Mouse (Mus musculus) neural tube, embryonic 11.5 days (tissue): Measurements from ENCODE around the gene Wwp2. TPM values are rescaled to one million over a fixed set of nuclear protein-coding genes. Genes with fewer than 3 reads are reported as not detected.

Experiments
- ATAC-seq: fragments of 200-750 bp; cut with Nextera tagmentation; 2 replicates; pipeline ENCODE4 v1.8.0; 2017; ENCODE audit warnings: moderate number of reproducible peaks, mild to moderate bottlenecking, moderate TSS enrichment, moderate library complexity; ENCODE audit not compliant: insufficient read depth, low FRiP score, low TSS enrichment
- DNase-seq: peaks from one replicate; pipeline ENCODE4 v3.0.0-alpha.2; 2015; ENCODE audit warnings: low spot score
- H3K27ac ChIP-seq: fragments of 300-500 bp; sonication (generic); 2 replicates; pipeline ENCODE4 v1.5.1; 2014; ENCODE audit warnings: low read depth, mild to moderate bottlenecking, low read length
- H3K27me3 ChIP-seq: fragments of 300-500 bp; sonication (generic); 2 replicates; pipeline ENCODE4 v1.6.1; 2014; ENCODE audit warnings: mild to moderate bottlenecking, low read length, mixed read lengths; ENCODE audit not compliant: control insufficient read depth, insufficient read depth
- H3K36me3 ChIP-seq: fragments of 300-500 bp; sonication (generic); 2 replicates; pipeline ENCODE4 v1.6.1; 2014; ENCODE audit warnings: mild to moderate bottlenecking, low read length, moderate library complexity, mixed read lengths; ENCODE audit not compliant: control insufficient read depth, insufficient read depth
- H3K4me1 ChIP-seq: fragments of 300-500 bp; sonication (generic); 2 replicates; pipeline ENCODE4 v1.6.1; 2014; ENCODE audit warnings: low read length, mixed read lengths; ENCODE audit not compliant: control insufficient read depth, insufficient read depth
- H3K4me2 ChIP-seq: fragments of 300-500 bp; sonication (generic); 2 replicates; pipeline ENCODE4 v1.6.1; 2014; ENCODE audit warnings: low read depth, mild to moderate bottlenecking, moderate library complexity
- H3K4me3 ChIP-seq: fragments of 300-500 bp; sonication (generic); 2 replicates; pipeline ENCODE4 v1.5.1; 2014; ENCODE audit warnings: low read depth, low read length
- H3K9ac ChIP-seq: fragments of 300-500 bp; sonication (generic); 2 replicates; pipeline ENCODE4 v1.6.1; 2014; ENCODE audit warnings: mild to moderate bottlenecking, low read length
- H3K9me3 ChIP-seq: fragments of 300-500 bp; sonication (generic); 2 replicates; pipeline ENCODE4 v1.6.1; 2016; ENCODE audit warnings: low read length; ENCODE audit not compliant: control insufficient read depth
- WGBS: fragments of 180-500 bp; shearing (Covaris S2); extraction: QIAGEN DNeasy Blood & Tissue Kit; methylation state at CpG from one replicate; pipeline ENCODE4 v1.1.7; 2014; 5-methylcytosine and 5-hydroxymethylcytosine counted together
- polyA plus RNA-seq: library from polyadenylated mRNA; unstranded; fragments of >200 nt; fragmentation: Nextera tagmentation; extraction: Ambion mirVana; gene quantifications from 2 replicates; pipeline ENCODE4 v1.2.1, GENCODE M21; 2014

Gene Wwp2
- polyA plus RNA-seq, 1 experiment from 2014 or later: 70.6 TPM

DNA sequence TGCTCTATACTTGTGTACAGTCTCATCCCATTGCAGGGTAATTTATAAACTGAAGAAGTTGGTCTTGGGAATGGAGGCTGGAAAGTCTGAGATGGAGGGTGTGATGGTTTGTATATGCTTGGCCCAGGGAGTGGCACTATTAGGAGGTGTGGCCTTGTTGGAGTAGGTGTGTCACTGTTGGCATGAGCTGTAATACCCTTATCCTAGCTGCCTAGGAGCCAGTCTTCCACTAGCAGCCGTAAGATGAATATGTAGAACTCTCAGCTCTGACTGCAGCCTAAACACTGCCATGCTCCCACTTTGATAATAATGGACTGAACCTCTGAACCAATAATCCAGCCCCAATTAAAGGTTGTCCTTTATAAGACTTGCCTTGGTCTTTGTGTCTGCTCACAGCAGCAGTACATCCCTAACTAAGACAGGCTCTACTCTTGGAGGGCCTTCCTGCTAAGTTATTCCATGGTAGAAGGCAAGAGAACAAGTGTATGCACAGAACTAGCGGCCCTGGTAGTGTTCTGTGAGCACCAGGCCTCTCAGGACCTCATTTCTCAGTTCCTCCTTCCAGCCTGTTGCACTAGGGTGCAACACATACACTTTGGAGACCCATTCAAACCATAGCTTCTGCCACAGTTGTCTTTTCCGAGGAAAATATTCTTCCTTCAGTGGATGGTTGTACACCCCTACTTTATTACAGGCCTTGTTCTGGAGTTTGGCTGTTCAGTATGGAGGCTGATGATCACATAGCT is 3.9 kb downstream of the Wwp2 start:
- 92% methylated on average over 3 of the region's 3 CpGs for WGBS
- Histone ChIP-seq H3K4me2 (no peak overlapping the region), H3K27ac (no peak overlapping the region), H3K4me1 (peaks cover 4% of the 10 kb centered on the region), H3K9me3 (no peaks in the 10 kb centered on the region), H3K9ac (no peak overlapping the region), H3K27me3 (no peaks in the 10 kb centered on the region), H3K4me3 (no peak overlapping the region), H3K36me3 (no peaks in the 10 kb centered on the region)
- DNase-seq (no peak), ATAC-seq (no peak)

DNA sequence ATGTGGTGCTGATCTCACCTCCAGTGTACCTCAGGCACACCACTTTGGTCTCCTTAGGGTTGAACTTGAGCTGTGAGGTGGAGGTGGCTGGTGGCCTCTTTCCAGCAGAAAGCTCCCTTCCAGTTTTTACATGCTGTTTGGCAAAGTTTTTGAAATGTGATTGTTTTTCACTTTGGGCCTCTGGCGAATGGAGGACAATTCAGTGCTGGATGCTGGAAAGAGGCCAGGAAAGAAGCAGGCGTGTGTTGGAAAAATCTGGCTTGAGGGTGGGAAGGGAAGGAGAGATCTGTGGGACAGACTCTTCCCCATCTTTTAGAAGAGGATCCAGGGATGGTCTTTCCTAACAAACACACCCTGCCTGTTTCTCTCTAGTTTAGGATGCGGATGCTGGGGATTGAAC is 8.5 kb downstream of the Wwp2 start:
- WGBS: 94% methylated on average over 3 of the region's 3 CpGs
- ATAC-seq: no peak

DNA sequence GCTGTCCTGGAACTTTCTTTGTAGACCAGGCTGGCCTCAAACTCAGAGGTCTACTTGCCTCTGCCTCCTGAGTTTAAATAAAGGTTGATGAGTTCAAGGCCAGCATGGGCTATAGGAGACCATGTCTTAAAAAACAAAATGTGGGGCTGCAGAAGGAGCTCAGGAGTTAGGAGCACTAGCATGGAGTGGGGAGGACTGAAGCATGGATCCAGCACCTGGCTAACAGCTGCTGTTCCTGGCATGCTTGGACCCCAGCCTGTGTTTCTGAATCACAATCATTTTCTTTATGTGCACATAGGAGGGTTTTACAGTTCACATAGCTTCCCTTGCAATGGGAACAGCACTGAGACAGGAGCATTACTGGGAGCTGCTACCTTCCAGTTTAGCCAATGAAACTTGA is 11.5 kb downstream of the Wwp2 start:
- DNase-seq (no peak), ATAC-seq (no peak)
- no peaks in the 10 kb centered on the region for H3K9me3 ChIP-seq
- no peak overlapping the region for H3K27ac ChIP-seq
- no peak overlapping the region for H3K9ac ChIP-seq
- H3K36me3 ChIP-seq: no peaks in the 10 kb centered on the region
- no peaks in the 10 kb centered on the region for H3K27me3 ChIP-seq
- no peaks in the 10 kb centered on the region for H3K4me1 ChIP-seq
- H3K4me3 ChIP-seq: no peak overlapping the region
- no peak overlapping the region for H3K4me2 ChIP-seq

More for the DNA sequence above, 8.5 kb downstream of the Wwp2 start:
- Histone ChIP-seq H3K27me3 (no peaks in the 10 kb centered on the region), H3K4me2 (no peak overlapping the region), H3K27ac (no peak overlapping the region), H3K9ac (no peak overlapping the region), H3K4me1 (no peaks in the 10 kb centered on the region), H3K4me3 (no peak overlapping the region), H3K9me3 (no peaks in the 10 kb centered on the region), H3K36me3 (no peaks in the 10 kb centered on the region)
- no peak for DNase-seq

DNA sequence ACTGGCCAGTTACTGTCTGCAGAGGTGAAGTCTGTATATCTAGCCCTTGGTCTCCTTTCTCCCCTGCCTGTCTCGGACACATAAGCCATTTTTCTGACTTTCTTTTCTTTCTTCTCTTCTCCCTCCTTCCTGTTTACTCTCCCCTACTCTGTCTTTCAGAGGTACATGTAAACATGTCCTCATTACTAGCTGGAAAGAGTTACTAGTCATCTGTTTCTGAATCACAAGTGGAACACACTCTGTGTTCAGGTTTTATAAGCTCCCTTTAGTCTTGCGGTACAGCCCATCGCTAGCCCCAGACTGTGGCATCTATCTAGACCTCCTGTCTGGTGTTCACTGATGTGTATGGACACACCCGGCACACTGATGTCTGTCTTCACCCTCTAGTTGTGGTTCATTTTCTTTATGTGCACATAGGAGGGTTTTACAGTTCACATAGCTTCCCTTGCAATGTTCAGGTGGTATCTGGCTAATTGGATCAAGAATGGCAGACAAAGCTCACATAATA is 12.3 kb downstream of the Wwp2 start:
- no peak for ATAC-seq
- Histone ChIP-seq H3K36me3 (no peaks in the 10 kb centered on the region), H3K27ac (no peak overlapping the region)

DNA sequence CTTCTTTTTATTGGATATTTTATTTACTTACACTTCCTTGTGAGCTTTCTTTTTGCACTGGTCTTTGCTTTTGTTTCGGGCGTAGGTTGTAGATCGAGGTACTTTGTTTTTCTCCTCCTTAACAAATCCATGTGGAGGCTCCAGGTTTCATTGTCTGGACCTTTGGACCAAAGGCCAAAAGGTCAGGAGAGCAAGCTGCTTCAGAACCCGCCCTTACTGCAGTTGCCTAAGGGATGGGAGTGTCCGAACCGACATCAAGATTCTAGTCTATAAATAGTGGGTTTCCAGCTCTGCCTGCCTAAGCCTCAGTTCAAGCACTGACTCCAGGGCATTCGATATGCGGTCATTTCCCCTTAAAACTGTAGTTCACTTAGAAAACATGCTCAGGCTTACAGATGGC is 13.0 kb downstream of the Wwp2 start:
- Histone ChIP-seq H3K9ac (no peak overlapping the region), H3K27me3 (no peaks in the 10 kb centered on the region), H3K27ac (no peak overlapping the region), H3K4me2 (no peak overlapping the region), H3K4me1 (no peaks in the 10 kb centered on the region), H3K9me3 (no peaks in the 10 kb centered on the region), H3K4me3 (no peak overlapping the region), H3K36me3 (no peaks in the 10 kb centered on the region)
- DNase-seq (no peak), ATAC-seq (no peak)
- WGBS: 39% methylated on average over 8 of the region's 8 CpGs

More for the DNA sequence above, 12.3 kb downstream of the Wwp2 start:
- H3K9ac ChIP-seq: no peak overlapping the region
- 79% methylated on average over 4 of the region's 4 CpGs for WGBS
- H3K4me3 ChIP-seq: no peak overlapping the region
- no peaks in the 10 kb centered on the region for H3K4me1 ChIP-seq
- no peaks in the 10 kb centered on the region for H3K27me3 ChIP-seq
- DNase-seq: no peak
- no peak overlapping the region for H3K4me2 ChIP-seq
- no peaks in the 10 kb centered on the region for H3K9me3 ChIP-seq

DNA sequence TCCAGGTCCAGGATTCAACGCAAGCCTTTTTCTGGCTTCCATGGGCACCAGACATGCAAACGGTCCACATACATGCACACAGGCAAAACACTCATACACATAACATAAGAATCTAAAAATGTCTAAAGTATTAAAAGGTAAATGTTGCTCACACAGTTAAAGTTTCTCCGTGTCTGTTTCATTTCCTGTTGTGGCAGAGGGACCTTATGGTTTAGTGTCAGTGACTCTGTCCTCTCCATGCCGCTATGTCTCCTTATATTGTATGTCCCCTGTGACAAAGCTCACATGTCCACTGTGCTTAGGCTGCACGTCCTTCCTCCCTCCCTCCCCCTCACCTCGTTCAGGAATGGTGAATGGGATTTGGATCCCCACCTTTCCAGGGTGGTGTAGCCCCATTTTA is 13.5 kb downstream of the Wwp2 start:
- H3K4me1 ChIP-seq: no peaks in the 10 kb centered on the region
- no peak overlapping the region for H3K4me3 ChIP-seq
- H3K9me3 ChIP-seq: no peaks in the 10 kb centered on the region
- 82% methylated on average over 6 of the region's 6 CpGs for WGBS
- no peaks in the 10 kb centered on the region for H3K36me3 ChIP-seq
- no peaks in the 10 kb centered on the region for H3K27me3 ChIP-seq
- no peak overlapping the region for H3K9ac ChIP-seq
- no peak overlapping the region for H3K27ac ChIP-seq
- ATAC-seq: no peak
- no peak for DNase-seq
- H3K4me2 ChIP-seq: no peak overlapping the region

DNA sequence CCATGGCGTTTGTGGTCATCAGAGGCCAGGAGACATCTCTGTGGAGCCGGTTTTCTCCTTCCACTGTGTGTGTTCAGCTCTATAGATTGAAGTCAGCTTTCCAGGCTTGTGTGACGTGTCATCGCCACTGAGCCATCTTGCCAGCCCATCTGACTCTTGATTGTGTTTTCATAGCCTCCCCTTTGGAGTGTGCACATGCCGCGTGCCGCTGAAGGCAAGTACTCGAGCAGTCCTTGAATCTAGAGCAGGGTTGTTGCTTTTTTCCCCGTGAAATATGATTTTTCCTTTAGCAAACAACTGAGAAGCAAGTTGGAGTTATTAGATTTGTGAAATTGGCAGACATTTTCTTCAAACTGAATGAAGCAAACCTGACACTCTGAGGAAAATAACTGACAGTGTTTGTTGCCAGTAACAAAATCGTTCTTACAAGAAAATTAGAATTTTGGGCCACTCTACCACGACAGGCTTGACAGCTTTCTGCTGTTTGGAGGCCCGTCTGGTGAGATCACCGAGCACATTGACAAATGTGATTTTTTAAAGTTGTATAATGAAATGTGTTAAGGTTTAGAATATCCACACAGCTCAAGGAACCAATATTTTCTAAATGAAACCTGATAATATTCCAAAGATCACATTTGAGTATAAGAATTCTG is 15.4 kb downstream of the Wwp2 start:
- DNase-seq (no peak), ATAC-seq (no peak)
- H3K4me3 ChIP-seq: no peak overlapping the region
- no peaks in the 10 kb centered on the region for H3K36me3 ChIP-seq
- H3K4me1 ChIP-seq: no peaks in the 10 kb centered on the region
- no peak overlapping the region for H3K4me2 ChIP-seq
- WGBS: 89% methylated on average over 13 of the region's 13 CpGs
- H3K27ac ChIP-seq: no peak overlapping the region
- no peaks in the 10 kb centered on the region for H3K27me3 ChIP-seq
- H3K9ac ChIP-seq: no peak overlapping the region
- no peaks in the 10 kb centered on the region for H3K9me3 ChIP-seq

DNA sequence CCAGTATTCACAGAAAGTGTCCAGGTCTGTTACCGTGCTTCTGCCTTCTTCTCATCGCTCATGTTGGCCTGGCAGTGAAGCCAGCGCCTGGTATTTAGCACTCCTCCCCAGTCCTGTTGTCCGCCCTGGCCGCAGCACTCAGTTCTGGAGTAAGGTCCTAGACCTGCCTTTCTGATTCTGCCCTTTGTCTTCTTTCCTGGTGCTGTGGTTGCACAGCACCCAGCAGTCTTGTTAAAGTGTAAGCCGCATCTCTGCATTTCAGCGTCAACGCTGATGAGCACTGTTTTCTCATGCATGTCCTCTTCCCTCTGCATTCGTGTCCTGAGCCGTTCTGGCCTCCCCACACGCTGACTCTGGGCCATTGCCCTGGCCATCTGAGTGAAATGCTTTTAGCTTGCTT is 17.2 kb downstream of the Wwp2 start:
- Histone ChIP-seq H3K9me3 (no peaks in the 10 kb centered on the region), H3K4me3 (no peak overlapping the region), H3K9ac (no peak overlapping the region), H3K4me2 (no peak overlapping the region), H3K27ac (no peak overlapping the region), H3K36me3 (0 out of 2 replicates have a peak, but pooled peaks cover 3% of the 10 kb centered on the region), H3K27me3 (no peaks in the 10 kb centered on the region), H3K4me1 (no peaks in the 10 kb centered on the region)
- WGBS: 95% methylated on average over 11 of the region's 11 CpGs
- DNase-seq (no peak), ATAC-seq (no peak)

DNA sequence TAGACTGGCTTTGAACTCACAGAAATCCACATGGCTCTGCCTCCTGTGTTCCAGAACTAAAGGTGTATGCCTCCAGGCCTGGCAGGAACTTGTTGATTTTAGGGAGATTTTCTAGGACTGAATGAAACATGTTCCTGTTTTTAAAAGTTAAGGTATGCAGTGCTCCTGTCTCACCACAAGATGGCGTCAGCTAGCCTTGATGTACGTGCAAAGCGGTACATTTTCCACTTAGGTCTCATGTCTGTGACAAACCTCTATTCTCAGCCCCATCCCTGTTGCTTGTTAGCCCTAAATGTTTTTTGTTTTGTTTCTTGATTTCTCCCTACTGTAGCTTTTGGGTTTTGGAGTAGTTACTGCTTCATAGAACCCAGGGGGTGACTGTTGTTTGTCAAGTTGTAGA is 19.1 kb downstream of the Wwp2 start:
- Histone ChIP-seq H3K4me1 (no peaks in the 10 kb centered on the region), H3K36me3 (peaks cover 3% of the 10 kb centered on the region; the same call in 1 of the 2 replicates), H3K9me3 (no peaks in the 10 kb centered on the region), H3K4me3 (no peak overlapping the region), H3K4me2 (no peak overlapping the region), H3K27me3 (no peaks in the 10 kb centered on the region), H3K27ac (no peak overlapping the region), H3K9ac (no peak overlapping the region)
- DNase-seq (peak; percentile 23), ATAC-seq (no peak)
- WGBS: 17% methylated on average over 3 of the region's 3 CpGs
